ENCODE assay signal across 15 mouse cellular contexts in genomic region chr2:128387851-128388471, GRCm38 (mm10).
"Had no signal": no experiment of that assay in that cellular context is flagged by ENCODE, and none has a peak within 500 bp of the region (broad histone marks: within the 10 kb centered on the region; RNA-seq: fewer than 3 reads in every experiment).

No protein-coding gene starts in this region.

- H3K4me1 ChIP-seq: liver, embryonic 15.5 days had no signal

- H3K9me3 ChIP-seq: limb, embryonic 10.5 days; liver, embryonic 15.5 days; midbrain, embryonic 10.5 days; neural tube, embryonic 12.5 days had no signal

- H3K27me3 ChIP-seq: neural tube, embryonic 12.5 days had no signal

- H3K27ac ChIP-seq: layer of hippocampus, adult 2 months; limb, embryonic 10.5 days; liver, embryonic 15.5 days; midbrain, embryonic 10.5 days; neural tube, embryonic 12.5 days; stomach, postnatal 0 days had no signal

- H3K9ac ChIP-seq: liver, embryonic 15.5 days; lung, embryonic 14.5 days; neural tube, embryonic 12.5 days had no signal

- H3K4me2 ChIP-seq: liver, embryonic 11.5 days; liver, embryonic 15.5 days had no signal

- H3K4me3 ChIP-seq: layer of hippocampus, adult 2 months; limb, embryonic 10.5 days; liver, embryonic 15.5 days; midbrain, embryonic 10.5 days; neural tube, embryonic 12.5 days had no signal

- DNase-seq: kidney, adult 18-20 months; kidney, postnatal 10 days; kidney, postnatal 4 days; lung, embryonic 14.5 days; lung, postnatal 14 days; midbrain, embryonic 14.5 days; right cerebral cortex, postnatal 14 days; thymus, postnatal 25 days had no signal

- H3K36me3 ChIP-seq: limb, embryonic 10.5 days; liver, embryonic 15.5 days; midbrain, embryonic 10.5 days; neural tube, embryonic 12.5 days had no signal
